Comparison of ENCODE assay signal across 9 mouse cellular contexts in the genomic region with DNA sequence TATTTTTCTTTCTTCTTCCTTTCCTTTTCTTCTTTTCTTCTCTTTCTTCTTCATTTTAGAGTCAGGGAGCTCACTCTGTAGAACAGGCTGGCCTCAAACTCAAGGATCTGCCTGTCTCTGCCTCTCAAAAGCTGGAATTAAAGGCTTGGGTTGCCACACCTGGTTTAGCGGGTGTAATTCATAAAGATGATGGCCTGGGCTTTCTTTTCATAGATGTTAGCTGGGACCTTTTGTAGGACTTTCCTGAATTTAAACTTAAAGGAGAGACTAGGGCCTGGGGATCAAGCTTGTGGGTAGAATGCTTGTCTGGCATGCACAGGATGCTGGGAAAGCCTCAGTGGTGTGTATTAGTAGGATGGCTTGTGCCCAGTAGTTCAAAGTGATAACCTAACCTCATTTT. TPM values are rescaled to one million over a fixed set of nuclear protein-coding genes. Genes with fewer than 3 reads are reported as not detected.
DNase-seq lines count a peak whose midpoint lies in the region; ATAC-seq and TF ChIP-seq lines count a peak whose summit lies in the region.
"Had no signal": no experiment of that assay in that cellular context is flagged by ENCODE, and none has a peak within 500 bp of the region (broad histone marks: within the 10 kb centered on the region; RNA-seq: fewer than 3 reads in every experiment).

A gene (minus strand): TSS at position 101 of the 400 bp plus-strand sequence.

- no peak for ATAC-seq in lung, embryonic 14.5 days (ENCODE audit: insufficient read depth)
- no peak for ATAC-seq in hindbrain, embryonic 14.5 days (ENCODE audit: low FRiP score)

- no peaks in the 10 kb centered on the region for H3K79me2 ChIP-seq in macrophage (ENCODE audit: inconsistent target)

- no peak for TF ChIP-seq POLR2A in lung, adult 2 months (IDR thresholded peaks at IDR 0.05; ENCODE audit: borderline replicate concordance, extremely low read depth, low read depth, low read length)

- intact Hi-C loops in gastrocnemius, adult 2 months (cut with DNase I), result no loop called here

- H3K9me3 ChIP-seq in lung, embryonic 14.5 days (ENCODE audit: low read depth, low read length), result no peaks in the 10 kb centered on the region
- no peaks in the 10 kb centered on the region for H3K9me3 ChIP-seq in hindbrain, embryonic 14.5 days (ENCODE audit: control insufficient read depth, low read length)
- H3K9me3 ChIP-seq: megakaryocyte, embryonic 14.5 days had no signal

- no peak for TF ChIP-seq CTCF in gastrocnemius, adult 2 months (IDR thresholded peaks at IDR 0.05)
- no peak for TF ChIP-seq CTCF in lung, embryonic 14.5 days (IDR thresholded peaks at IDR 0.05; ENCODE audit: low read depth)
- no peak for TF ChIP-seq CTCF in lung, adult 2 months (IDR thresholded peaks at IDR 0.05; ENCODE audit: insufficient read depth, low read length)

- 83% methylated on average over 1 of the region's 1 CpGs for WGBS in lung, embryonic 14.5 days
- WGBS in lung, adult 2 months, result 94% methylated on average over 1 of the region's 1 CpGs
- WGBS in hindbrain, embryonic 14.5 days, result 93% methylated on average over 1 of the region's 1 CpGs
- WGBS in macrophage (ENCODE audit: missing documents), result 91% methylated on average over 1 of the region's 1 CpGs

- peak within 1 kb of the TSS; percentile 82 for H3K4me3 ChIP-seq in gastrocnemius, adult 2 months
- peak within 1 kb of the TSS; percentile 42; the same call in 1 of the 2 replicates for H3K4me3 ChIP-seq in lung, embryonic 14.5 days (ENCODE audit: low read depth, low read length)
- H3K4me3 ChIP-seq in lung, adult 2 months (replicated peaks; ENCODE audit: extremely low read depth, low read depth, low read length), result no peak within 1 kb of the TSS
- no peak within 1 kb of the TSS for H3K4me3 ChIP-seq in hindbrain, embryonic 14.5 days (replicated peaks; ENCODE audit: low read length)
- peak within 1 kb of the TSS; percentile 35; the same call in 1 of the 2 replicates for H3K4me3 ChIP-seq in macrophage (ENCODE audit: inconsistent target)

- no peak within 1 kb of the TSS for H3K27ac ChIP-seq in gastrocnemius, adult 2 months
- no peak within 1 kb of the TSS for H3K27ac ChIP-seq in lung, embryonic 14.5 days (ENCODE audit: low read depth)
- no peak within 1 kb of the TSS for H3K27ac ChIP-seq in hindbrain, embryonic 14.5 days
- no peak within 1 kb of the TSS for H3K27ac ChIP-seq in macrophage

- no peaks in the 10 kb centered on the region; the same call in 1 of the 2 replicates for H3K27me3 ChIP-seq in lung, embryonic 14.5 days (ENCODE audit: insufficient read depth, low read length)
- peaks cover 26% of the 10 kb centered on the region for H3K27me3 ChIP-seq in hindbrain, embryonic 14.5 days (ENCODE audit: control insufficient read depth, insufficient read depth, low read length)

- peaks cover 9% of the 10 kb centered on the region for H3K36me3 ChIP-seq in lung, embryonic 14.5 days (ENCODE audit: insufficient read depth)
- peaks cover 10% of the 10 kb centered on the region for H3K36me3 ChIP-seq in hindbrain, embryonic 14.5 days (replicated peaks; ENCODE audit: control insufficient read depth, insufficient read depth)
- no peaks in the 10 kb centered on the region for H3K36me3 ChIP-seq in macrophage (ENCODE audit: inconsistent target)

- peak within 1 kb of the TSS; percentile 65 for H3K4me2 ChIP-seq in lung, embryonic 14.5 days
- 0 out of 2 replicates have a peak within 1 kb of the TSS, but pooled peaks have one; percentile 51 for H3K4me2 ChIP-seq in hindbrain, embryonic 14.5 days (replicated peaks)

- peak within 1 kb of the TSS; percentile 56; the same call in 1 of the 2 replicates for H3K9ac ChIP-seq in lung, embryonic 14.5 days
- H3K9ac ChIP-seq in hindbrain, embryonic 14.5 days, result no peak within 1 kb of the TSS

- peaks cover 4% of the 10 kb centered on the region for H3K4me1 ChIP-seq in lung, embryonic 14.5 days (ENCODE audit: insufficient read depth)
- 0 out of 2 replicates have a peak, but pooled peaks cover 2% of the 10 kb centered on the region for H3K4me1 ChIP-seq in lung, adult 2 months (ENCODE audit: control insufficient read depth, insufficient read depth, low read length)
- H3K4me1 ChIP-seq in hindbrain, embryonic 14.5 days (replicated peaks; ENCODE audit: control insufficient read depth, insufficient read depth, low read length), result peaks cover 12% of the 10 kb centered on the region; the same call in 1 of the 2 replicates

- no peak for DNase-seq in gastrocnemius, adult 2 months
- no peak for DNase-seq in gastrocnemius, adult 18-20 months (ENCODE audit: low spot score)
- no peak for DNase-seq in lung, embryonic 14.5 days
- no peak for DNase-seq in lung, adult 2 months
- no peak for DNase-seq in hindbrain, embryonic 14.5 days (ENCODE audit: low spot score)
- no peak for DNase-seq in thymus, postnatal 10 days (ENCODE audit: low spot score in 2 of 2)
- no peak for DNase-seq in urinary bladder, adult 18-20 months (ENCODE audit: low spot score in 2 of 2)

RNA-seq across cellular contexts. Expression of the gene that starts here (rescaled TPM):
- total RNA-seq in gastrocnemius, adult 2 months (2021), result not detected
- total RNA-seq in gastrocnemius, adult 18-20 months (2021), result not detected
- polyA plus RNA-seq in lung, embryonic 14.5 days (2014; fragmentation: Nextera tagmentation; extraction: Ambion mirVana), result 9.0 and 10.4 TPM in 2 replicates
- polyA plus RNA-seq in lung, adult 2 months (2012; rRNA removed), result 0.97 and 1.1 TPM in 2 replicates
- polyA plus RNA-seq in hindbrain, embryonic 14.5 days (2014; fragmentation: Nextera tagmentation; extraction: Ambion mirVana), result 1.5 and 2.6 TPM in 2 replicates
- total RNA-seq in macrophage (2018; cell fraction: chromatin; rRNA removed), result 1 to 10 TPM in 20 of 26 experiments, under 1 TPM in 4, not detected in 2; 0.44 to 8.9 (median 1.8) TPM
- total RNA-seq in macrophage (2018; cell fraction: cytosol; rRNA removed), result under 1 TPM in 15 of 26 experiments, not detected in 11; 0.06 to 0.15 (median 0.10) TPM
- total RNA-seq in macrophage (2018; cell fraction: nucleus; rRNA removed), result 1 to 10 TPM in 12 of 26 experiments, under 1 TPM in 13, not detected in 1; 0.35 to 4.9 (median 0.96) TPM
- polyA plus RNA-seq in macrophage (2018), result 0.10 to 0.13 TPM in 2 of 3 replicates, not detected in the other

Comparison
In these comparisons a context has a peak if more than half of its experiments do, and no peak if none do; other contexts are left out.
1. H3K4me3 ChIP-seq: peak in gastrocnemius, adult 2 months (single experiment), lung, embryonic 14.5 days (single experiment) and macrophage (single experiment); none in lung, adult 2 months (single experiment) and hindbrain, embryonic 14.5 days (single experiment).